Mouse (Mus musculus) hindbrain, embryonic 13.5 days (tissue): Measurements from ENCODE around the gene Trip11. TPM values are rescaled to one million over a fixed set of nuclear protein-coding genes. Genes with fewer than 3 reads are reported as not detected.

Source experiments
- ATAC-seq: fragments of 200-750 bp; cut with Nextera tagmentation; 2 replicates; pipeline ENCODE4 v1.8.0; 2017; ENCODE audit warnings: moderate TSS enrichment; ENCODE audit not compliant: low FRiP score
- H3K27ac ChIP-seq: fragments of 300-500 bp; sonication (generic); 2 replicates; pipeline ENCODE4 v1.5.1; 2015; ENCODE audit warnings: inconsistent platforms, mild to moderate bottlenecking, moderate library complexity
- H3K27me3 ChIP-seq: fragments of 300-500 bp; sonication (generic); 2 replicates; pipeline ENCODE4 v1.6.1; 2015; ENCODE audit warnings: mild to moderate bottlenecking, inconsistent platforms
- H3K36me3 ChIP-seq: fragments of 300-500 bp; sonication (generic); 2 replicates; pipeline ENCODE4 v1.6.1; 2015; ENCODE audit warnings: mild to moderate bottlenecking, inconsistent platforms
- H3K4me1 ChIP-seq: fragments of 300-500 bp; sonication (generic); replicated peaks from 2 replicates; pipeline ENCODE4 v1.6.1; 2015; ENCODE audit warnings: inconsistent platforms
- H3K4me2 ChIP-seq: fragments of 300-500 bp; sonication (generic); 2 replicates; pipeline ENCODE4 v1.6.1; 2015; ENCODE audit warnings: inconsistent platforms, mild to moderate bottlenecking, moderate library complexity
- H3K4me3 ChIP-seq: fragments of 300-500 bp; sonication (generic); 2 replicates; pipeline ENCODE4 v1.5.1; 2015; ENCODE audit warnings: mild to moderate bottlenecking, inconsistent platforms
- H3K9ac ChIP-seq: fragments of 300-500 bp; sonication (generic); 2 replicates; pipeline ENCODE4 v1.6.1; 2015; ENCODE audit warnings: mild to moderate bottlenecking, inconsistent platforms
- H3K9me3 ChIP-seq: fragments of 300-500 bp; sonication (generic); 2 replicates; pipeline ENCODE4 v1.6.1; 2016; ENCODE audit warnings: inconsistent platforms
- WGBS: fragments of 180-500 bp; shearing (Covaris S2); methylation state at CpG from one replicate; pipeline ENCODE4 v1.1.7; 2015; 5-methylcytosine and 5-hydroxymethylcytosine counted together
- polyA plus RNA-seq: library from polyadenylated mRNA; unstranded; fragments of >200 nt; fragmentation: Nextera tagmentation; extraction: Ambion mirVana; gene quantifications from 2 replicates; pipeline ENCODE4 v1.2.1, GENCODE M21; 2015

Gene Trip11
- polyA plus RNA-seq, 1 experiment from 2014 or later, result 27.2 TPM

DNA sequence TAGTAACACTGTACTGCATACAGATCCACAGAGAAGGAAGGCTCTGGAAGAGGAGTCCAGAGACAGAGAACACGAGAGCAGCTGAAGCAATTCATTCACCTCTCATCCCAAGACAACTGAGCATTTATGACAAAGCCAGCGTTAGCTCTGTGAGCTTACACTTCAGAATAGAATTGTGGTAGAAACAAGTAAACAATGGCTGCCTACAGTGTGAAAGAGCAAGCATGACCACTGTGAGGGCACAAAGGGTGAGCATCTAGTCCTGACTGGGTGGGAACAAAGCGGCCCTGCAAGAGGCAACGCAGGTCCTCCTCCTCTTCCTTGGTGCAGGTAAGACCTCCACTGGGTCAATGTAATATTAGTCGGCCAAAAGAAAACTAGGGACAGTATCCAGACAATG, 22.0 kb downstream of the Trip11 start:
- 76% methylated on average over 5 of the region's 5 CpGs for WGBS
- Histone ChIP-seq H3K4me3 (no peak overlapping the region), H3K9me3 (no peaks in the 10 kb centered on the region), H3K36me3 (peaks cover 54% of the 10 kb centered on the region), H3K27me3 (no peaks in the 10 kb centered on the region), H3K27ac (no peak overlapping the region), H3K4me1 (no peaks in the 10 kb centered on the region), H3K9ac (no peak overlapping the region), H3K4me2 (no peak overlapping the region)
- no peak for ATAC-seq

DNA sequence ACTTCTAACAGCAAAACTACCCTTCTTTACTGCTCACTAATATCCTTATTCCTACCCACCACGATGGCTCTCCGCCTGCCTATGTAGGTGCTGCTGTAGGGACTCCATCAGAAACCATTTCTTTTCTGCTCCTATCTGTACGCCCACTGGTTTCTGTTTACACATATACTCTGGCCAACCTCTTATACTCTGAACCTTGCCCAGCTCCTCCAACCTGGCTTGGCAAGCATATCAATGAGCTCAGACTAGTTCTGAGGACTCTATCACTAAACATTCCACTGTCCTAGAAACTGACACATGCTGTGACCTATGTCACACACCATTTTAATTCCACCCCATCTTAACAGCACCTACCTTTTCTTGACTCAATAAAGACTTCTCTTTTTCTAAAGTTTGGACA, 23.7 kb downstream of the Trip11 start:
- Histone ChIP-seq H3K9me3 (no peaks in the 10 kb centered on the region), H3K4me2 (no peak overlapping the region), H3K4me1 (no peaks in the 10 kb centered on the region), H3K27ac (no peak overlapping the region), H3K36me3 (peaks cover 68% of the 10 kb centered on the region), H3K4me3 (no peak overlapping the region), H3K9ac (no peak overlapping the region), H3K27me3 (no peaks in the 10 kb centered on the region)
- 97% methylated on average over 3 of the region's 3 CpGs for WGBS
- ATAC-seq, result no peak

DNA sequence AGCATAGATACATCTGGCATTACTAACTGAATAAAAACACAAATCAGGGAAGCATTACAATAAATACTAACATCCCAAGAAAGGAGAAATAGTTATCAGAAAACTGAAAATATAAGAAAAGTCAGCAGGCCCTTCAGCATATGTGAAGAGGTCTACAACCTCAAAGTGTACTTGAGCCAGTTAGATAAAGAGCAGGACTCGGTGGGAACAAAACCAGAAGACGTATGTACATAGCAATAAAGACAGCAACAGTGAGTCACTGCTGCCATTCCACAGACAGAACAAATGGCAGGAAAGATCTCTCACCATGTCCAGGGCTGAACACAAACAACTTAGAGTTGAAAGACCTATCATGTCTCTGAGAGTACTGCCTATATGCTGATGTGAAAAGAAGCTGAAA, 24.8 kb downstream of the Trip11 start:
- Histone ChIP-seq H3K27me3 (no peaks in the 10 kb centered on the region), H3K36me3 (peaks cover 71% of the 10 kb centered on the region), H3K4me1 (no peaks in the 10 kb centered on the region), H3K4me2 (no peak overlapping the region), H3K9ac (no peak overlapping the region), H3K4me3 (no peak overlapping the region), H3K27ac (no peak overlapping the region), H3K9me3 (no peaks in the 10 kb centered on the region)
- ATAC-seq, result no peak
- 97% methylated on average over 2 of the region's 2 CpGs for WGBS

DNA sequence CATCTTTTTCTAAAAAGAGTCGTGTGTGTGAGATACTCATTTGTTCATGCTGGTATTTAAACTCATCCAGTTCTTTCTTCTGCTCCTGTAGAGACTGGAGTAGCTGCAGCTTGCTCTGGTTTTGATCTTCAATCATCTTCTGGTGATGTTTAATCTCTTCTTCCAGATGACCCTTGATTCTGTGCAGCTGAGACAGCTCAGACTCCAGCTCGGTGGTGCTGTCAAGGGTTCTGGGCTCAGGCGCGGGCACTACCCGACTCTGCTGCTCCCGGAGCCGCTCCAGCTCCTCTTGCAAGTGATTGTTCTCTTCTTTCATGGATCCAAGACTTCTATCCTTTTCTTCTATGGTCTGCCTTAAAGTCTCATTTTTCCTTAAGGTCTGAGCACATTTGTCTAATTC, 28.1 kb downstream of the Trip11 start:
- H3K36me3 ChIP-seq, result peaks cover 51% of the 10 kb centered on the region
- ATAC-seq, result no peak
- WGBS, result 98% methylated on average over 7 of the region's 7 CpGs

DNA sequence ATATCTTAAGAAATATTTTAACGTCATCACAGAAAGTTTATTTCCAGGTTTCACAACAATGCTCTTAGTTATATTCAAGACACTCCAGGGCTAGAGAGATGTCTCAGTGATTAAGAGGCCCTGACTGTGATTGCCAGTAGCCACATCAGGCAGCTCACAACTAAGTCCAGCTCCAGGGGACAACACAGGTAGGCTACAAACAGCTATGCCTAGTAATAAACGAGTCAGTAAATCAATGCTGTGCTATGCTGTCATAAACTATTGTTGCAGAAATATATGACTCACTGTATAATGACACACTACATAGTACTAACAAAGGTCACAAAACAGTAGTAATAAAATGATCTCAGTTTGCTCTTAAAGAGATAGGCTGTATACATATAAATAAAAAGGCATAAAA, 36.7 kb downstream of the Trip11 start:
- H3K27ac ChIP-seq, result no peak overlapping the region
- H3K4me3 ChIP-seq, result no peak overlapping the region
- no peaks in the 10 kb centered on the region for H3K9me3 ChIP-seq
- H3K4me1 ChIP-seq, result no peaks in the 10 kb centered on the region
- H3K36me3 ChIP-seq, result peaks cover 40% of the 10 kb centered on the region
- no peak overlapping the region for H3K9ac ChIP-seq
- WGBS, result 95% methylated on average over 2 of the region's 2 CpGs
- no peak for ATAC-seq
- no peak overlapping the region for H3K4me2 ChIP-seq
- no peaks in the 10 kb centered on the region for H3K27me3 ChIP-seq

More for the DNA sequence above, 28.1 kb downstream of the Trip11 start:
- H3K9me3 ChIP-seq, result no peaks in the 10 kb centered on the region
- no peak overlapping the region for H3K27ac ChIP-seq
- no peak overlapping the region for H3K4me3 ChIP-seq
- no peaks in the 10 kb centered on the region for H3K27me3 ChIP-seq
- no peaks in the 10 kb centered on the region for H3K4me1 ChIP-seq
- no peak overlapping the region for H3K9ac ChIP-seq
- H3K4me2 ChIP-seq, result no peak overlapping the region

DNA sequence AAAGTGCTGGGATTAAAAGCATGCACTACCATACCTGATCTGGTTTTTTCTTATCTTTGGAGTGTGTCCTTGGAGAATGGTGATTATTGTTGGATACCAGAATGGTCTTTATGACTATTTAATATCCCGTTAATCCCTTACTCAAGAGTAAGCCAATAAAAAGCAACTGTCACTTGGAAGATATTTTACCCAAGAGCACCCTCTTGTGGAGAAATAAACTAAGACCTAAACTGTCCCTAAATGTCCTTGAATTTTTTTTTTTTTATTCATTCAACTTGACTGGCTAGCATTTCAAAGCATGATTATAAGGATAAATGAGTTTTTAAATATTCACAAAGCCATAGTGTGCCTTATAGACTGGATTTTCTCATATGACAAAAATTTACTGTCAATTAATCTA, 38.0 kb downstream of the Trip11 start:
- no peak for ATAC-seq
- WGBS, result 68% methylated on average over 1 of the region's 1 CpGs
- Histone ChIP-seq H3K27ac (no peak overlapping the region), H3K4me2 (no peak overlapping the region), H3K4me1 (no peaks in the 10 kb centered on the region), H3K36me3 (peaks cover 41% of the 10 kb centered on the region), H3K27me3 (no peaks in the 10 kb centered on the region), H3K4me3 (no peak overlapping the region), H3K9me3 (no peaks in the 10 kb centered on the region), H3K9ac (no peak overlapping the region)

DNA sequence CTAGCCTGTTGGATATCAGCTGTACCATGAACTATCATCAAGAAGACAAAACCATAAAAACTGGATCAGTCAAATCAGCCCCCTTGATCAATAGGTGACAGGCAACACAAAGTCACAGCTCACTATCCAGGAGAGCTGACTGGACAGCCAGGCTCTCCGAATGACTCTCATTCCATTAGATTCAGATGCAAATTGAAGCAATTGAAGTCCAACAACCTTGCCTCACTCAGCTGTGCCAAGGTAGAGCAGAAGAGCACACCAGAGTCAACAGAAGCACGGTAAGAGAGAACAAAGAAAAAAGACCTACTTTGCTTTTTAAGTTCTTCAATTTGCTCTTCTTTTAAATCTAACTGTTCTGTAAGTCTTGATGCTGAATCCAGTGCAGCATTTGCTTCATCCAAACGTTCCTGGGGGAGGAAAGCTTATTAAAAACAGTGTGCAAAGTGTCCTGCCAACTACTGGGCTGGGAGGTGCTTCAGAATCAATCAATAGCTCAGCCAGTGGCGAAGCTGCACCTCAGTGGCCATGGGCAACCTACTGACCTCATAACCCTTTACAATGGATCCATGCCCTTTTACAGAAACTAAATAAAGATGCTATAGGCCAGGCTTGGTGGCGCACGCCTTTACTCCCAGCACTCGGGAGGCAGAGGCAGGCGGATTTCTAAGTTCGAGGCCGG, 50.6 kb downstream of the Trip11 start:
- 87% methylated on average over 10 of the region's 10 CpGs for WGBS
- Histone ChIP-seq H3K4me1 (no peaks in the 10 kb centered on the region), H3K27me3 (no peaks in the 10 kb centered on the region), H3K36me3 (peaks cover 45% of the 10 kb centered on the region), H3K4me3 (no peak overlapping the region), H3K4me2 (no peak overlapping the region), H3K9ac (no peak overlapping the region), H3K27ac (no peak overlapping the region), H3K9me3 (no peaks in the 10 kb centered on the region)
- no peak for ATAC-seq

DNA sequence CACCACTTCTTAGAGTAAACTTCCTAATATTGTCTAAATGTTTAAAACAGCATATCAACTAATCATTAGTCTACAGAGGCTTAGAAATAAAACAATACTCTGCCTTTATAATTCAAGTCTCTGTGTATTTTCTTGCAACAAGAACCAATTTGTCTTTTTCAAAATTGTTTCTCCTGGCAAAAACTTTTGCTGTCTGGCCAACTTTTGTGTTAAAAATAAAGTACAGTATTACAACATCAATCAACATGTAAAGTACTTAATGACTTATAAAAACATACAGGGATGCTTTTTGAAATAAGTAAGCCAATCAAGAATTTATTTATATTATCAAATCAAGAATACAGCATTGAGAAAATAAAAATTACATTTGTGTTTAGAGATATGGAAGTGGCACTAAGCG, 52.8 kb downstream of the Trip11 start:
- Histone ChIP-seq H3K36me3 (peaks cover 30% of the 10 kb centered on the region), H3K9ac (no peak overlapping the region), H3K4me1 (no peaks in the 10 kb centered on the region), H3K9me3 (no peaks in the 10 kb centered on the region), H3K27me3 (no peaks in the 10 kb centered on the region), H3K4me3 (no peak overlapping the region), H3K27ac (no peak overlapping the region), H3K4me2 (no peak overlapping the region)
- 100% methylated on average over 1 of the region's 1 CpGs for WGBS
- no peak for ATAC-seq

DNA sequence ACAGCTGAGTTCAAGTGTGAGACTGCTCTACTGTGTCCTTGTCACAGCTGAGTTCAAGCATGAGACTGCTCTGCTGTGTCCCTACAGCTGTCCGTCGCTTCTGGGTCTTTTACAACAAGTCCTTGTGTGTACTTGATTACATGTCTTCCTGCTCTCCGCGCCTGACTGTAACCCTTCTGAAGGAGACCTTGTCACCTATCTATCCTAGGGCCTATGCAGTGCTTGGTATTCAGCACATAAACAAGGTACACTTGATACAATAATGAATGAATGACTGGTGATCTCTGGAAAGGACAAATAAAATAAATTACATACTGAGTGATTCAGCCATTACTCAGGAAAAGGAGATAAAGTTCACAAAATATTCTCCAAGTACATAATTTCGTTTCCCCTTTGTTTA, 55.1 kb downstream of the Trip11 start:
- H3K27me3 ChIP-seq, result no peaks in the 10 kb centered on the region
- 94% methylated on average over 5 of the region's 5 CpGs for WGBS

DNA sequence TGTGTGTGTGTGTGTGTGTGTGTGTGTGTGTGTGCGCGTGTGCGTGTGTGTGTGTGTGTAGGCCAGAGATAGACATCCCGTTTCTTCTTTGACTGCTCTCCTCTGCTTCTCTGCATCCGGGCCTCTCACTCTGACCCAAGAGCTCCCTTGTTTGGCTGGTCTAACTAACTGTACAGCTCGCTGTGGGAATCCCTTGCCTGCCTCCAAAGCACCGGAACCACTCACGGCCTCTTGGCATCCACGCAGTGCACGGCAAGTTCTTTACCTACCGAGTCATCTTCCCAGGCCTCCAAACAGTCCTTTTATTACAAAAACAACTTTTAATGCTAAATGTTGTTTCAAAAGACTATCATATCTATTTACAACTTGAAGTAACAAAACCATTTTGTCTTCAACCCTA, 58.7 kb downstream of the Trip11 start:
- Histone ChIP-seq H3K27ac (no peak overlapping the region), H3K9me3 (no peaks in the 10 kb centered on the region), H3K27me3 (no peaks in the 10 kb centered on the region), H3K4me3 (no peak overlapping the region), H3K4me1 (no peaks in the 10 kb centered on the region), H3K4me2 (no peak overlapping the region), H3K9ac (no peak overlapping the region), H3K36me3 (0 out of 2 replicates have a peak, but pooled peaks cover 9% of the 10 kb centered on the region)
- WGBS, result 94% methylated on average over 11 of the region's 11 CpGs
- ATAC-seq, result no peak

More for the DNA sequence above, 55.1 kb downstream of the Trip11 start:
- Histone ChIP-seq H3K36me3 (peaks cover 28% of the 10 kb centered on the region), H3K4me2 (no peak overlapping the region), H3K9ac (no peak overlapping the region), H3K4me3 (no peak overlapping the region), H3K27ac (no peak overlapping the region), H3K9me3 (no peaks in the 10 kb centered on the region), H3K4me1 (no peaks in the 10 kb centered on the region)
- ATAC-seq, result no peak

DNA sequence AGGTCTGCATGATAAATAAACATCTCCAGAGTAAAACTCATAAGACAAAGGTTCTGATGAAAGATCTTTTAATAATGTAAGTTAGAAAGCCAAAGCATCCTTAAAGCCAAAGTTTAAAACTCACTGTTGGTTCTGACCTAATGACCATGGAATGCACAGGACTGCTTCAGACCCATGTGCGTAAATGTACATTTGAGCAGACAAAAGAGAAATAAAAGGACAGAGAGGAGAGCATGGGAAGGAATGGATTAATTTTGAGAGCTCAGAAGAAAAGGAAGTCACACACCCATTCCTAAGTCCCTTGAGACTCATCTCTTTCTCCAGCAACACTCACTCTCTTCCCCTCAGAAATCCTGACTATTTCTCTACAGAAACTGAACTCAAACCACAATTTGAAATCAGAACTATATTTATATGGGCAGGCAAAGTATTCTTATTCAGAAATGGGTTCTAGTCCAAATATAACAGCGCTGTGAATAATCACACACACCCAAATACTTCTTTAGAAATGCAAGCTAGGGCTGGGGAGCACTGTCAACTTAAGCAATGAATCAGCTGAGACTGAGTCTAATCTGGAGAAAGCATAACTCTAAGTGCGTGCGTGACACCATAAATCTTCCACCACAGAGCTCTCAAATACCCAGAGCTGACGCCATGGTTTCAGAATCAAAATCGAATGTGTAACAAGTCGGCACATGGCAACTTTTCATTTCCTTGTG, 61.1 kb downstream of the Trip11 start:
- H3K4me2 ChIP-seq, result no peak overlapping the region
- no peak overlapping the region for H3K4me3 ChIP-seq
- no peaks in the 10 kb centered on the region for H3K9me3 ChIP-seq
- no peak for ATAC-seq
- no peak overlapping the region for H3K9ac ChIP-seq
- no peaks in the 10 kb centered on the region for H3K4me1 ChIP-seq
- WGBS, result 87% methylated on average over 7 of the region's 7 CpGs
- no peak overlapping the region for H3K27ac ChIP-seq
- H3K36me3 ChIP-seq, result 0 out of 2 replicates have a peak, but pooled peaks cover 6% of the 10 kb centered on the region
- no peaks in the 10 kb centered on the region for H3K27me3 ChIP-seq

DNA sequence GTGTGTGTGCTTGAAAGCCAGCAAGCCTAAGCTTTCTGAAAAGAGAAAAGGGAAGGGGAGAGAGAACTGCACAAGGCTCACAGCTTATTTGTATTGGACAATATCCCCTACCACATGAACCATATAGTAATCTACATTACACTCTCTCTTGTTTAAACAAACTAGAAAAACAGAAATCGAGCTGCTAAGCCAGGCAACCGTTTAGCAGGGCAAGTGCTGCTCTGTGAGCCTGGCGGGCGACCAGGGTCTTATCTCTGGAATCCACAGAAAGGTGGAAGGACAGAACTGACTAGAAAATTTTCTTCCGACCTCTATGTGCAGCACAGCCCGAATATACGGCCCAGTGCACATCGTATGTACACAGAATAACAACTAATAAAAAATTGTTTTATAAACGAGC, 61.8 kb downstream of the Trip11 start:
- Histone ChIP-seq H3K27me3 (no peaks in the 10 kb centered on the region), H3K4me1 (no peaks in the 10 kb centered on the region), H3K27ac (no peak overlapping the region), H3K9me3 (no peaks in the 10 kb centered on the region), H3K4me2 (no peak overlapping the region), H3K9ac (no peak overlapping the region), H3K36me3 (peaks cover 13% of the 10 kb centered on the region), H3K4me3 (no peak overlapping the region)
- 89% methylated on average over 9 of the region's 9 CpGs for WGBS
- no peak for ATAC-seq
